In the genomic region with DNA sequence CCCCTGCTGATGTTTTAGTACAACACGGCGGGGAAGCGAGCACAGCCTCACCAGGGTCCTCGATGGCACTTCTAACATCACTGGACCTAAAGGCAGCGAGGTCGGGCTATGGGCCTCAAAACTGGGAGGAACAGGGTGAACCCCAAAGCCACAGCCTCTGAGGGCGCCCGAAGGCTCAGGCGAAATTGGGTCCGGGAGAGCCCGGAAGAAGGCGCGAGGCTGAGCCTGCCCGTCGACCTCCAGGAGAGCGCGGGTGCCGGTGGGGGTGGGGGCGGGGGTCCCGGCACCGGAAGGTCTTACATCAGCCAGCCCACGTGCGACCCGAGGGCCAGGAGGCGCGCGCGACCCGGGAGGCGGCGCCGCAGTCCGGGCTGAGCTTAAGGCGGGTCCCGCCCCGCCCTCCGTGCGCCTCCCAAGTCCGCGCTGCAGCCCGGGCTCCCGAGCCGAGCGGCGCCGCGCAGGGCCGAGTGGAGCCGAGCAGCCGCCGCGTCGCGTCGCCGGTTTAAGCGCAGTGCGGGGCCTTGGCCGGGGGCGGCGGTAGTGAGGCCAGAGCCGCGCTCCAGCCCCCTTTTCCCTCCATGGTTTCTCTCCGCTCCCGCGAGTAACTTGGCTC, we compare ENCODE assay signal across 8 mouse cellular contexts. TPM values are rescaled to one million over a fixed set of nuclear protein-coding genes. Genes with fewer than 3 reads are reported as not detected.
DNase-seq lines count a peak whose midpoint lies in the region; ATAC-seq and TF ChIP-seq lines count a peak whose summit lies in the region.

A gene (plus strand): TSS at position 384 of the 613 bp plus-strand sequence.

- H3K27me3 ChIP-seq in Patski: no peaks in the 10 kb centered on the region
- H3K27me3 ChIP-seq in hindbrain, embryonic 15.5 days: no peaks in the 10 kb centered on the region

- POLR2A ChIA-PET in Patski (lab: Charles Lee): interaction anchor here (0.6 to 1.0 kb wide), 2 partner anchors 60 to 61 kb away, joined by 3 to 5 read pairs; a partner anchor contains a TSS

- CTCF ChIA-PET in Patski (lab: Charles Lee): interaction anchor here (1.2 to 1.6 kb wide), 2 partner anchors 13 to 60 kb away, joined by 4 read pairs; no protein-coding TSS in a partner anchor

- peak; percentile 94 for ATAC-seq in Patski
- peak; percentile 94 for ATAC-seq in hindbrain, embryonic 15.5 days (ENCODE audit: low FRiP score, low read depth)

- H3K4me1 ChIP-seq in hindbrain, embryonic 15.5 days (replicated peaks): peaks cover 39% of the 10 kb centered on the region

- WGBS in hindbrain, embryonic 15.5 days: under 1% methylated on average over 59 of the region's 66 CpGs

- DNase-seq in Patski (ENCODE audit: low read depth, low spot score): no peak
- DNase-seq in cerebellum, postnatal 14 days: peak; percentile 95 to 97
- peak; percentile 86 to 87 for DNase-seq in frontal cortex, postnatal 25 days (ENCODE audit: low spot score in 2 of 2)
- DNase-seq in left cerebral cortex, adult 11 months (ENCODE audit: low spot score): peak; percentile 84
- peak; percentile 95 to 96 for DNase-seq in lung, postnatal 4 days
- peak; percentile 85 for DNase-seq in retina, postnatal 7 days (ENCODE audit: low read depth, low spot score)
- peak; percentile 94 for DNase-seq in urinary bladder, adult 2 months (ENCODE audit: low spot score)

- H3K36me3 ChIP-seq in hindbrain, embryonic 15.5 days: no peaks in the 10 kb centered on the region

- peak; percentile 95 for TF ChIP-seq CTCF in Patski (IDR thresholded peaks at IDR 0.05)

- H3K9ac ChIP-seq in hindbrain, embryonic 15.5 days: peak within 1 kb of the TSS; percentile 88

- in situ Hi-C loops in Patski (cut with MboI; ENCODE audit: low pct_unique_long_range_greater_than_20kb): no loop called here

- H3K4me2 ChIP-seq in hindbrain, embryonic 15.5 days: peak within 1 kb of the TSS; percentile 70

- peak within 1 kb of the TSS; percentile 95 for H3K27ac ChIP-seq in hindbrain, embryonic 15.5 days (replicated peaks)

- H3K4me3 ChIP-seq in hindbrain, embryonic 15.5 days: peak within 1 kb of the TSS; percentile 83

- no peaks in the 10 kb centered on the region for H3K9me3 ChIP-seq in hindbrain, embryonic 15.5 days

RNA-seq across cellular contexts. Expression of the gene that starts here (rescaled TPM):
- polyA plus RNA-seq in Patski (2021): 183 TPM
- 84.4 and 92.3 TPM in 2 replicates for polyA plus RNA-seq in hindbrain, embryonic 15.5 days (2015; fragmentation: Nextera tagmentation; extraction: Ambion mirVana)
- 26.7 and 71.9 TPM in 2 replicates for polyA plus RNA-seq in urinary bladder, adult 2 months (2012; rRNA removed)
